Mouse (Mus musculus) left cerebral cortex, postnatal 4 days (tissue): ENCODE measurements around the gene Map4k4. TPM values are rescaled to one million over a fixed set of nuclear protein-coding genes. Genes with fewer than 3 reads are reported as not detected.

Experiments
- DNase-seq: peaks from one replicate; pipeline ENCODE4 v3.0.0-alpha.2; 2022
- intact Hi-C: fragments of 180-260 bp; cut with DNase I; formaldehyde crosslinking; loops from one replicate; pipeline ENCODE4 v1.15.1; 2025
- total RNA-seq, 2 experiments: library from RNA; stranded (reverse); gene quantifications; 2 replicates each; pipeline ENCODE4 v1.2.3; 2021

Gene Map4k4
- total RNA-seq, 2 experiments from 2014 or later, result 374 to 381 TPM

DNA sequence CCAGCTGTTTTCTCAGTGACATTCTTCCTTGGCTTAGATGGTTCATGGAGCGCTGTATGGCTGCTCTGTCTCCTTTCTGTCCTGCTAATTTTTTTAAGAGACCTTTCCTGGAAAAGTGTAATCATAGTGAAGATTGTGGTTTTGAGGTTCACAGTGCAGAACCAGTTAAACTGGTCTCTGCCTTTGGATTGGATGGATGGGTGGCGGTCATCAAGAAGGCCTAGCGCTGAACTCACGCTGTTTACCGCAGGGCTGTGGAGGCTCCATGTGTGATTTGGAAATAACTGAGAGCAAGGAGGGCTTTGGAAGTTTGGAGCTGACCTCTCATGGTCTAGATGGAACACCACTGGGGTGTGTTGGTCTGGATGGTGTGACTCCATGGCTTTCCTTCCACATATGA is 56.0 kb downstream of the Map4k4 start:
- no peak for DNase-seq
- intact Hi-C loops, result no loop called here

DNA sequence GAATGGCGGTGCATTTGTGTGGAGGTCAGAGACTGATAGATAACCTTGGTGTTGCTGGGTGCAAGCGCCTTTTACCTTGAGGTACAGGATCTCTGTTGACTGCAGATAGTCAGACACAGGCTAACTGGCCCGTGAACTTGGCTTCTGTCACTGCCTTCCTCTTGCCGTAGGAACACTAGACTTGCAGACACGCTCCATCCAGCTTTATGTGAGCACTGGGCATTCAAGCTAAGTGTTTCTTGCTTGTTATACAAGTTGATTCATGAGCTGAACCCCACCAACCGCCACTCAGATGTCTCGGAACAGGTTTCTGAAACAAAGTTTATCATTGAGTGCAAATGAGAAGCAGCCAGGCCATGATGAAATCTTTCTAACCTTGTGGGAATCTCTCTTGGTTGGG is 57.3 kb downstream of the Map4k4 start:
- DNase-seq, result no peak
- intact Hi-C loops, result no loop called here

DNA sequence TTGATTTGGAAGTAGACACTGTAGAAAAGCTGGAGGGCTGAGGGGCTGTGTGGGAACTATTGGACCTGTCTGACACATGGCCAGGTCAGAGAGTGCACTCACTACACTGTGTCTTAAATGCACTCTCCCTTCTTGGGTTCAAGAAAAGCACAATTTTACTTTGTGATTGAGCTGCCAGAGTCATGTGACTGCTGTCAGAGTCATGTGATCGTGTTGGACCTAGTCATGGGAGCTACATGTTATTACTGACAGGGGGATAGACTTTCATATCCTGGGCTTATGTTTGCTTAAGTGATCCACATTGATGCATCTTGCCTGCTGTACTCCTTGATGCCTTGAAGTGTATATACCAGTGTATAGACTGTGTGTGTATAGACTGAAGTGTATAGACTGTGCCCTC is 59.9 kb downstream of the Map4k4 start:
- DNase-seq, result no peak
- intact Hi-C loops, result no loop called here

DNA sequence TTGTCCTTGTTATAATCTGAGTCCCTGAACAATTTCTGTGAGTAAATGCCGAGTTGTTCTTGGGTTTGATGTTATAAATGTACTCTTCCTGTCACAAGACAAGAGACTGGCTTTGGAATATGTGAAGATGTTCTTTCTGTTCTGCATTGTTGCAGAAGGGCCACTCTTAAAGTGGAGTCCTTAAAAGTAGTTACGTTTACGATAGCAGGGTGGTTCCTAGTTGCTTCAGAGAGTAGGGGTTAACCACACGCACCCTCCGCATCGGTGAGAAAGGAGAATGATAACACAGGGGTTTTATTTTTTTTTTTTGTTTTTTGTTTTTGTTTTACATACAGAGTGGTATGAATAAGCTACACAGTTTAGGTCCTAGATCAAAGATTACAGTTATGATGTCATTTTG is 60.4 kb downstream of the Map4k4 start:
- intact Hi-C loops, result no loop called here
- DNase-seq, result no peak

DNA sequence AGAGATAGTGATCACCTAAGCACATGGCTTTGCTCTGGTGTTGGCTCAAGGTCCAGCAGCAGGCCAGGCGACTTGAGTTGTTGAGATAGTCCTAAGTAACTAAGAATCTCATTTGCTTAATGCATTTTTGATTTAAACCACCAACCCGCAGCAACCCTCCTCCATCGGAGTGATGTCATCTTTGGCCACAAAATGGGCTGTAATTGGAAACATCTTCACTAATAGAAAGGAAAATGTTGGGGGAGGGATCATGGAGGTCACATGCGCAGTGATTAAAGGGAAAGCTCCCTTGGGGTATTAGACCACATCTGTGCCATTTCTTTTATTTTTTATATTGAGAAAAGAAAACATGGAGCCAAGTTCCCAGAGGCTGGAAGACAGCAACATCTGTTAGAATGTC is 61.6 kb downstream of the Map4k4 start:
- intact Hi-C loops, result no loop called here
- no peak for DNase-seq

DNA sequence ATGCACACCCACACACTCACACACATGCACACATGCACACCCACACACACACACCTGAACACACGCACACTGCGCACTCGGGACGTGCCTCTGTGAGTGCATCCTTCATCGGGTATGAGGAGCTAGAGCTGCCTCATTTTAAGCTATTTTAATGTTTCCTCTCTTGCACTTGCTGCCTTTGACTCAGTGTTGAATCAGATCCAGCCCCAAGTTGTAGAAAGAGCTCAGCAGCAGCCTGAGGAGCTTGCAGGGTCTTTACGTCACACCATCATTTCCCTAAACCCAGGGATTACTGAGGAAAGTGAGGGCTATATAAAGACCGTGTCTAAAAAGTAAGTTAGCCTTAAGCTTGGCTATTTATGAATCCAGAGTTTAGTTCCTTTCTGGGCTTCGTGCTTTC is 62.1 kb downstream of the Map4k4 start:
- intact Hi-C loops, result no loop called here
- no peak for DNase-seq

DNA sequence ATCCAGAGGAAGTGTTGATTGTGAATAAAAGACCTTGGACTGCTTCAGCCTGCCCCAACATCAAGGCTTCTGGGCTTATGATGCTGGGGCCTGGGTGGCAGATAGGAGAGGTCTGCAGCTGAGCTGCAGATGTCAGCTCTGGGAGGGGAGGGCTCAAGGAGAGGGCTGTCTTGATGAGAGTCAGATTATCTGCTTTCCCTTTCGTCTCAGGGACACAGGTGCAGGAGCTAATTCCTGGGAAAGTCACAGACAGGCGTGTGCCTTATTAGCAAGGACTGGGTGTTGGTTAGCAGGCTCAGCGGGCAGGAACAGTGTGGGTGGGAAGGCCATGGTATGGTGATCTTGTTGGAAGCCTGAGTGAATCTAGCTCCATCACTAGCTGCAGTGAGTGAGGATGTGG is 63.1 kb downstream of the Map4k4 start:
- intact Hi-C loops, result no loop called here
- DNase-seq, result no peak

DNA sequence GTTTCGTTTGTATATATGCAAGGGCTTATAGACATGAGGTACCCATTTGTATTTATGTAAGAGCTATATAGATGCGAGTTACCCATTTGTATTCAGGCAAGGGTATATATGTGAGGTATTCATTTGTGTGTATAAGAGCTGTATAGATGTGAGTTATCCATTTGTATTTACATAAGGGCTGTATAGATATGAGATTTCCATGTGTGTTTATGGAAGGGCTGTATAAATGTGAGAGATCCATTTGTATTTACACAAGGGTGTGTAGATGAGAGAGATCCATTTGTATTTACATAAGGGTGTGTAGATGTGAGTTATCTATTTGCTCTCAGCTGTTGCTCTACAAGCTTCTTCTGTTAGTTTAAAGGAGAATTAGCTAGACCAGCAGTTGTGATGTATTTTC is 63.7 kb downstream of the Map4k4 start:
- no peak for DNase-seq
- intact Hi-C loops, result no loop called here

DNA sequence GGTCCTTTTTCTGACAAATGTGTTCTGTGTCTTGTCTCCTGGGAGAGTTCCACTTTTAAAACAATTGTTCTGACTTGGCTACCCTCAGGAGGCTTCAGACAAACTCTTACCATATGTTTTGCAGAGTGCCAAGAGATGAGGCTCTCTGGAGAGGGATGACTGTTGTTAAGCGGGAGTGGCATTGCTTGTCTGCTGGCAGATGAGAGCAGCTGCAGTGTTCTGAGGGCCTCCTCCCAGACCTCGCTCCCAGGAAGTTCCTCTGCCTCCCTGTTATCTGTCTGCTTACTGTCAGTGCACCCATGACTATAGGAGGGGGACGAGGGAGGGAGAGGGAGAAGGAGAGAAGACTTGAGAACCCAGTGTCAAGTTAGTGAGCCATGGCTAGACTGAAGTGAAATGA is 64.7 kb downstream of the Map4k4 start:
- intact Hi-C loops, result no loop called here

DNA sequence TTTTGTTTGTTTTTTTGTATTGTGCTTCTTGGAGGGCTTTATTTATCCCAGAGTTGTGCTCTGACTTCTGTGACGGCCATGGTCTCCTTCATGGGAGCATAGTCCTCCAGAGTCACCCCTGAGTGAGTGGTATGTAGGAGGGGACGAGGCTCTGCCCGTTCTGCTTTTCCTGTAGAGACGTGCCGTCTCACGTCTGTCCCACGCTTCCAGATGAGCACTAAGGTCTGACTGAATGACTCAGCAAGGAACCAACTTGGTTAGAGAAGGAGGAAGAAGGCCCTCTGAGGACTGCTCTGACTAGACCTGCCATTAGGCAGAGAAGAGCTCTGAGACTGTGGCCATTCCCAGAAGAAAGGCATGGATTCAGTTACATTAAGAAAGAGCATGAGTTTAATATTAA is 68.3 kb downstream of the Map4k4 start:
- no peak for DNase-seq
- intact Hi-C loops, result no loop called here

More for the DNA sequence above, 64.7 kb downstream of the Map4k4 start:
- DNase-seq, result no peak

DNA sequence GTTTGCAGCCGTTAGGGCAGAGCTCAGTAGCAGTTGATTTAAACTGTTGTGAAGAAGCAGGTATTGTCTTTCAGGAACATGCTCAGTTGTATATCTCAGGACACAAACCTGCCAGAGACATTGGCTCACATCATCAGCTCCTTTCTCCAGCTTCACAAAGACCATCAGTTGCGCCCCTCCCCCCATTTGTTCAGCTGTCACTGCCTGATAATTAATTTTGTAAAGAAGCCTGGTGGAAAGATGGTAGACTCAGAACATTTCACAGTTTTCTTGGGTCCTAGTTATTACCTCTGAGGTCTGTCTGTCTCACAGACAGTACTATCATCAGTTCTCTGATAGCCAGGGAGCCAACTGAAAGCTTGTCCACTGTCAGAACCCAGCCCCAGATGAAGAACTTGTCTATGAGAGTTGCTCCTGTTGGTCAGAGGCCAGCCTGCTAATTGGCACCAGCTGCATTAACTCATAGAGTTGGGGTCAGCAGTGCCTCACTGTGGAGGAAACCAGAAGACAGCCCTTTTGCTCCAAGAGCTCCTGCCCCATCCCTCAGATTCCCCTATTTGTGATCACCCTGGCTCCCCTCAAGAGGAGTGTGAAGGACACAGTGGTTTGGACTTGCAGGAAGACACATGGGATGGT is 69.2 kb downstream of the Map4k4 start:
- peak; percentile 78 for DNase-seq
- intact Hi-C loops, result no loop called here

DNA sequence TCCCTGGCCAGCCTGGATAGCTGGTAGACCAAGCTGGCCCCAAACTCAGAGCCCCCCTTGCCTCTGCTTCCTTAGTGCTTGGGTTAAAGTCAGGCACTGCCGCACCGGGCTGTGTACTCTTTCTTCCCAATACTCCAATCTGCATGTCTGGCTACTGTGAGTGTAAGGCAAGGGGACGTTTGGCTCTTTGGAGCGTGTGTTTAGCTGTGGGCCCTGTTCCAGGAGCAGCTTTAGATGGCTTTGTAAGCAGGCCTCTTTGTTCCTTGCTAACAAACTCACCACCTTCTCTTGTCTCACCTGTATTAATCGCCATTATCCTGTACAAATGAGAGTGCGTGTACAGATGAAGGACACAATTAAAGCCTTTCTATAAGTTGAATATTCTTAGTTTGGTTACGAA is 71.7 kb downstream of the Map4k4 start:
- intact Hi-C loops, result no loop called here
- DNase-seq, result no peak

DNA sequence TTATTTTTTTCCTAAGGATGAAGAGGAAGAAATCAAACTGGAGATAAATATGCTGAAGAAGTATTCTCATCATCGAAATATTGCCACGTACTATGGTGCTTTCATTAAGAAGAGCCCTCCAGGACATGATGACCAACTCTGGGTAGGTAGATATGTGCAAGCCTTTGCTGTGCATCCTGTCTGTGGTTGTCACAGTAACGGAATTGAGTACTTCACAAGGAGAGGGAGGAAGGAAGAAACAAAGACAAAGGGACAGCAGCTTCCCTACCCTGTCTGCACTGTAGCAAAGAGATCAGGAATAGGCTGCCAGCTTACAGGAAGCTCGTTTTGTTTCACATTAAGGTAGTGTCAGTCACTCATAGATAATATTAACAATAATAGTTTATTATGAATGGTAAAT is 73.2 kb downstream of the Map4k4 start:
- intact Hi-C loops, result no loop called here
- DNase-seq, result no peak

DNA sequence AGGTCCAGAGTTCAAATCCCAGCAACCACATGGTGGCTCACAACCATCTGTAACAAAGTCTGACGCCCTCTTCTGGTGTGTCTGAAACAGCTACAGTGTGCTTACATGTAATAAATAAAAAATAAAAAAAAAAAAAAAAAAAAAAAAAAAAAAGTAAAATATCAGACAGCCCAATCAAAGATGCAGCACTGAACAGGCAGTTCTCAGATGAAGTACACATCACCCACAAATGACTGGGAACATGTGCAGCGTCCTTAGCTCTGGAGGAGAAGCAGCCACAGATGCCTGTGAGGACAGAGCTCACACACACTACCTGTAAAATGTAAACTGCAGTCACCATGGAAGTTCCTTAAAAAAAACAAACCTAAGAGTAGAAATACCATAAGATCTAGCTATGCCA is 74.3 kb downstream of the Map4k4 start:
- intact Hi-C loops, result loop anchor here (5.0 kb wide), 1 partner anchor 288 kb away; no protein-coding TSS in a partner anchor
- no peak for DNase-seq

DNA sequence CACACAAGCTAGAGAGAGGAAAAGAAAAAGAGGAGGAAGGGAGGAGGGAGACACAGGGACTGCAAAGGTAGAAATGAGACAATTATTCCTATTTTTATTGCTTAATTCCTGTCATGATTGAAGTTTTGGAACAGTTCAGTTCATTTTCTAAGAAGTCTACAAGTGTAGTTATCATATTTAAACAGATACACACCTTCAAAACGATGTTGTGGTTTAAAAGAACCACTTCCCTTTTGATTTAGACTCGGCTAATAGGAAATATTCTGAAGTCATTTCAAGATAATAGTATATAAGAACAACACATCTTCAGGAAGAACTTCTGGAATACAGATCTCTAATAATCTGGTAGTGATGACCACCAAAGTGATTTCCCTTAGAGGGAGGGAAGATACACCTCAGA is 75.4 kb downstream of the Map4k4 start:
- no peak for DNase-seq
- intact Hi-C loops, result loop anchor here (5.0 kb wide), 1 partner anchor 289 kb away; no protein-coding TSS in a partner anchor

DNA sequence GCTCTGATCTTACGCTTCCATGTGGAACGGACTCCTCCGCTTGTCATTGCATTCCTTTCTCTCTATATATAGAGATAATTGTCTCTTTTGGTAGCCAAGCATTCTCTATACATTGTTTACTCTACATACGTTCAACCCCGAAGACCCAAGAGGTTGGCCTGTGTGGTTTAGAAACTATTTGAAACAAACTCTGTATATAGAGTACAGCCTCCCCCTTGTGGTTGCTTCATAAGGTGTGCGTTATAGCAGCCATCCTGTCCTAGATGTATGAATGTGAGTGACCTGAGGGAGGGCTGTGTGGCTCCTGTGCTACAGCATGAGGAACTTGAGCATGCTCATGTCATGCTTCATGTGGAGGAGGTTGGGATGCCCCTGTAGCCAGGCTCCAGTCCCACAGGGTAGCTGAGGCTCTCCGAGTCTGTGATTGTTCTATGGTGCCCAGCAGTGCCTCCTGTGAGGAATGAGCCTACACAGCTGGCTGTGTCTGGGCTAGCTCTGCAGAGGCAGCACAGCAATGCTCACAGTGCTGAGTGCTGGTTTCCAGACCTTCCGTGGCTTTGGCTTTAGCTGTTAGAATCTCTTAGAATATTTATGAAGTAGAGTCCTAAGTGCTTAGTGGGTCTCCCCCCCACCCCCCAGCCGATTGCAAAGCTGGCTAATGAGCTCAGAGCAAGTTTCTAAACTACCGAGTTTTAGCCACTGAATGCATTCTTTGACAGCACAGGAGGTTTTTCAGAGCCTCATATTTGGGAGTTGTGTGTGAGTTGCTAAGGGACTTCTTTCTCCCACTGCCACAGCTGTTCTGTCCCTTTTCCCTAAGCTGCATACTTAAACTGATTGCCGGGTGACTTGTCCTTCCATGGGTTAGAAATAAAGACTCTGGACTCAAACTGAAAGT is 76.4 kb downstream of the Map4k4 start:
- intact Hi-C loops, result loop anchor here (5.0 kb wide), 1 partner anchor 290 kb away; no protein-coding TSS in a partner anchor
- DNase-seq, result no peak

DNA sequence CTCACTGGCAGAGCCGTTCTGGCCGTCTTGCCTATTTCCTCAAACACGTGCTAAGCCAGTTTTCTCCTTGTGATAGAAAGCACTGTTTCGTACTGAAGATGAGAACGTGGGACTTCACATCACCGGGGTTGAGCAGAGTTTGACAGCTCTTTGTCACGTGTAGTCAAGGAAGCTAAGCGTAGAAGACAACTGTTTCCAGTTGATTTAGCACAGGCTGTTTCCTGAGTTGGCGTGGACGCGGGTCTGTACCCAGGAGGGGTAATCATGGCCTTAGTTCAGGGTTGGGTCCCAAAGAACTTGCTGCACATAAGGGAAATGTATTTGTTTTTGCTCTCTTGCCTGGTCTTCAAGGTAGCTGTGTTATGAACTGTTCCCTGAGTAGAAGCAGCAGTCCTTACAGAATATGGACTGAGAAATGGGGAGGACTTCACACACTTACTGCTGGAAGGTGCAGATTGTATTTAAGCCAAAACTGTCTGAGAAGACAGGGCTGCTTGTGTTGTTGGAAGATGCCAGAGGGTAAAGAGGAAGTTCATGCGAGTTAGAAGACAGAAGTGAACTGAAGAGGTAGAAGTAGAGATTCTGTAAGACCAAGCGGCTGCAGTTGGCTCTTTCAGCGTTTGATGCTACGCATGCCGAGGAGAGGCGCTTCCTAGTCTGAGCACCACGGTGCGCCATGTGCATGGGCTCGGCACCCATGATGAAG is 78.2 kb downstream of the Map4k4 start:
- intact Hi-C loops, result loop anchor here (5.0 kb wide), 1 partner anchor 292 kb away; no protein-coding TSS in a partner anchor
- no peak for DNase-seq

DNA sequence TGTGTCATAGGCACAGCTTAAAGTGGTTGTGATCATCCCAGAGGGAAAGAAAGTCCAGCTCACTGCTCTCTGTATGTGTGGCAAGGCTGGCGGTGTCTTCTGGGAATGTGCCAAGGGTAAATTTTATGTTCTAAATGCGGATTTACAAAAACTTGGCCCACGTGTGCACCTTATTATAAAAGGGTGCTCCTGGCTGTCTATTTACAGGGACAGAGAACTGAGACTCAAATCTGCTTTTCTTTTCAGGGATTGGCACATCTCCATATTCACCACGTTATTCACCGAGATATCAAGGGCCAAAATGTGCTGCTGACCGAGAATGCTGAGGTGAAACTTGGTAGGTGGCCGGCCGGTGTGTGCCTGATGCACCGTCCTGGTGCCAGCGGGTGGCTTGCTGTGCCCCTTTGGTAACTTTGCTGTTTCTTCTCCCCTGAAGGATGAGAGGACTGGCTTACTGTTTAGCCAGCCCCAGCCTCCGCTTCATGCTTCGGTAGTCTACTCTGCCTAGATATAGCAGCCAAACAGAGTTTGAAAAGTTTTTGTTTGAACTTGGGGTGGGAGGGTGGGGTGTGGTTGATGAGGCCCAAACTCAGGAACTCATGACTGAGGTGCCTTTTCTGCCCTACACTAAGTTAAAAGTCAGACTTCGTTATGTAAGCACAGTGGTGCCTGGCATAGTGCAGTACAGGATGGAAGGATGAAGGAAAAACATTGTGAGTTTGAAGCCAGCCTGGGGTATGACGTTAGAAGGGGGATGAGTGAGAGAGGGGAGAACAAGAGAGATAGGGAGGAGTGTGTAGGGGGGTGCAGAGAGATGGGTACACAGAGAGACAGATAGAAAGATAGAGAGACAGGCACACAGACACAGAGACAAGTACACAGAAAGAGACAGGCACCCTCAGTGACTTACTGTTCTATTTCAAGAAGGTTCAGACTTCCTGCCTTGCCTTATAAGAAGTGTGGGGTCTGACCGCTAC is 79.9 kb downstream of the Map4k4 start:
- intact Hi-C loops, result loop anchor here (5.0 kb wide), 2 partner anchors 68 to 218 kb away; no protein-coding TSS in a partner anchor
- no peak for DNase-seq

DNA sequence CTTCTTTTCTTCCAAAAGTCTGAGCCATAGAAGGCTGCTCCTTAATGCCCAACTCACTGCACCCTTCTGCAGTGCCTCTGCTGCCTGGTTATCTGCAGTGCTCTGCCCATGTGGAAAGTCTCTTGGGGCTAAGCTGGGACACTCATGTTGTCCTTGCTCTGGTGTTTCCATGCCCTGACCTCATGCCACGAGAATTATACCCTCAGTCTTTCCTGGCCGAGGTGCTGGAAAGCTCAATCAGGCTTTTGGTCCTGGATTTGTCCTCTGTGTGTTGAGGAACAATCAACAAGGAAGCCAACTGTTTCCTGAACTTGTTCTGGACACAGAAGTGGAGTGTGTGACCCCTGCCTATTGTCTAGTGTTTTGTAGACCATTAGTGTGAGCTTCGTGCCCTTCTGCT is 81.3 kb downstream of the Map4k4 start:
- intact Hi-C loops, result loop anchor here (5.0 kb wide), 2 partner anchors 70 to 220 kb away; no protein-coding TSS in a partner anchor
- DNase-seq, result no peak
